Mouse (Mus musculus) telencephalon, adult 2 months (tissue): ENCODE measurements around the gene Adam19.
"Not testable (repeated sequence)": the region's sequence is repeated elsewhere in the genome, so short reads cannot be mapped to it uniquely, and the experiment has no call there.

Experiments used
- DNase-seq: peaks from one replicate; pipeline ENCODE4 v3.0.0-alpha.2; 2011; ENCODE audit warnings: low read depth, low spot score

The Adam19 gene

GRCm38 (mm10) chr11:46128548-46128945 lies 72.8 kb downstream of the Adam19 start:
- no peak for DNase-seq

- no peak for DNase-seq
Measured at GRCm38 (mm10) chr11:46131022-46131986, 75.5 kb downstream of the Adam19 start.

GRCm38 (mm10) chr11:46134899-46135298 lies 79.1 kb downstream of the Adam19 start:
- DNase-seq = peak; percentile 88

GRCm38 (mm10) chr11:46143342-46143741 lies 87.5 kb downstream of the Adam19 start:
- no peak for DNase-seq

- DNase-seq = no peak
Measured at GRCm38 (mm10) chr11:46145163-46145875, 89.5 kb downstream of the Adam19 start.

- no peak for DNase-seq
Measured at GRCm38 (mm10) chr11:46146619-46147018, 90.8 kb downstream of the Adam19 start.

- DNase-seq = peak; percentile 72
Measured at GRCm38 (mm10) chr11:46156945-46157344, 101.2 kb downstream of the Adam19 start.

GRCm38 (mm10) chr11:46157462-46157861 lies 101.7 kb downstream of the Adam19 start:
- DNase-seq = no peak

GRCm38 (mm10) chr11:46165866-46166585 lies 110.2 kb downstream of the Adam19 start, which contains the start of gene Nipal4:
Nipal4 (minus strand) TSS chr11:46166508.
- DNase-seq = no peak

GRCm38 (mm10) chr11:46168506-46168905 lies 112.7 kb downstream of the Adam19 start:
- no peak for DNase-seq

- DNase-seq = peak; percentile 67
Measured at GRCm38 (mm10) chr11:46169908-46170307, 114.1 kb downstream of the Adam19 start.

GRCm38 (mm10) chr11:46172128-46172527 lies 116.3 kb downstream of the Adam19 start:
- no peak for DNase-seq

- DNase-seq = no peak
Measured at GRCm38 (mm10) chr11:46176155-46176554, 120.4 kb downstream of the Adam19 start.

- DNase-seq = no peak
Measured at GRCm38 (mm10) chr11:46177246-46178043, 121.7 kb downstream of the Adam19 start.

GRCm38 (mm10) chr11:46182031-46182430 lies 126.2 kb downstream of the Adam19 start:
- not testable (repeated sequence) for DNase-seq

- DNase-seq = no peak
Measured at GRCm38 (mm10) chr11:46184946-46185345, 129.2 kb downstream of the Adam19 start.

- peak; percentile 63 for DNase-seq
Measured at GRCm38 (mm10) chr11:46185486-46185885, 129.7 kb downstream of the Adam19 start.

GRCm38 (mm10) chr11:46188283-46188682 lies 132.5 kb downstream of the Adam19 start:
- DNase-seq = no peak

GRCm38 (mm10) chr11:46194175-46194574 lies 138.4 kb downstream of the Adam19 start:
- no peak for DNase-seq
